Mouse (Mus musculus): ENCODE data around the gene Tnnt3. TPM values are rescaled to one million over a fixed set of nuclear protein-coding genes. Genes with fewer than 3 reads are reported as not detected.
A peak's percentile ranks its signal among the peaks of the same experiment; 100 is the strongest.

The Tnnt3 gene
- polyA plus RNA-seq, 1 experiment, result 48.3 TPM

DNA sequence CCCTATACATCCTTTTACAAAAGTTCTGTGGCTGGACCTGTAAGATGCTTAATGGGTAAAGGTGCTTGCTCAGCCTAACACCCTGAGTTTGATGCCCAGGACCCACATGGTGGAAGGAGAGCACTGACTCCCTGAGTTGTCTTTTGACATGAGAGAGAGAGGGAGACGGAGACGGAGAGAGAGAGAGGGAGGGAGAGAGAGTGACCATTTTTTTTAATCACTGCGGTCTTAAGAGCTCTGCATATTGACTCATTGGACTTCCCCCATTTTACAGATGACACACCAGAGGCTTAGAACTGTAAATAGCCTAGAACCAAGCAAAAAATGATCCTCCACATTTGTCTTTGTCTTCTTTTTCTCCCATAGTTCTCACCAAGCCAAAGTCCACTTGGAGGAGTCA is 10.6 kb upstream of the Tnnt3 start:
- DNase-seq, result no peak
- Histone ChIP-seq H3K4me1 (ENCODE audit: control insufficient read depth, insufficient read depth, low read length) (no peaks in the 10 kb centered on the region), H3K27ac (ENCODE audit: insufficient read depth, low read depth, low read length) (no peak overlapping the region), H3K4me3 (ENCODE audit: insufficient read depth, low read depth, low read length) (no peak overlapping the region), H3K27me3 (replicated peaks; ENCODE audit: control insufficient read depth, insufficient read depth, low read length) (no peaks in the 10 kb centered on the region), H3K36me3 (ENCODE audit: control insufficient read depth, insufficient read depth, low read length) (no peaks in the 10 kb centered on the region)
- TF ChIP-seq POLR2A (IDR thresholded peaks at IDR 0.05; ENCODE audit: low read depth, low read length) (no peak), CTCF (conservative IDR thresholded peaks at IDR 0.05; ENCODE audit: insufficient read depth, insufficient read length, low read depth, low read length) (no peak)
- 93% methylated on average over 3 of the region's 3 CpGs for WGBS

DNA sequence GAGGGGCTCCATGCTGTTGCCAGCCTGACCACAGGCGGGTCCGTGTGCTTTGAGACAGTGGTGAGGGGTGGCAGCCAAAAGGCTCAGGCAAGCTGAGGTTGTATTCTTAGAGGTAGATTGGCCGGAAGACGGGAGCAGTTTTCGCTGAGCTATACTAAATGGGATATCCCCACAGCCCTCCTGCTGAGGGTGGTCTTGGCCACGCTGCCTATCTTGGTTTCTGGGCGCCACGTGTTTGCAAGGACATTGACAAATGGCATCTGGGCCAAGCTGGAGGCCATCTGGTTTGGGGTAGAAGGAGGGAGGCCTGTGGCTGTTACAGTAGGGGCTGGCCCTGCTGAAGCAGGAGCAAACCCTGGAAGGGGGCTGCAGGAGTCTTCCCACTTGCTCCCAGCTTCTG is 5.1 kb upstream of the Tnnt3 start:
- TF ChIP-seq CTCF (conservative IDR thresholded peaks at IDR 0.05; ENCODE audit: insufficient read depth, insufficient read length, low read depth, low read length), result no peak
- TF ChIP-seq POLR2A (IDR thresholded peaks at IDR 0.05; ENCODE audit: low read depth, low read length), result no peak
- H3K36me3 ChIP-seq (ENCODE audit: control insufficient read depth, insufficient read depth, low read length), result no peaks in the 10 kb centered on the region
- 87% methylated on average over 8 of the region's 8 CpGs for WGBS
- DNase-seq, result no peak
- no peak overlapping the region for H3K27ac ChIP-seq (ENCODE audit: insufficient read depth, low read depth, low read length)
- no peaks in the 10 kb centered on the region for H3K4me1 ChIP-seq (ENCODE audit: control insufficient read depth, insufficient read depth, low read length)
- H3K4me3 ChIP-seq (ENCODE audit: insufficient read depth, low read depth, low read length), result no peak overlapping the region
- no peaks in the 10 kb centered on the region for H3K27me3 ChIP-seq (replicated peaks; ENCODE audit: control insufficient read depth, insufficient read depth, low read length)

DNA sequence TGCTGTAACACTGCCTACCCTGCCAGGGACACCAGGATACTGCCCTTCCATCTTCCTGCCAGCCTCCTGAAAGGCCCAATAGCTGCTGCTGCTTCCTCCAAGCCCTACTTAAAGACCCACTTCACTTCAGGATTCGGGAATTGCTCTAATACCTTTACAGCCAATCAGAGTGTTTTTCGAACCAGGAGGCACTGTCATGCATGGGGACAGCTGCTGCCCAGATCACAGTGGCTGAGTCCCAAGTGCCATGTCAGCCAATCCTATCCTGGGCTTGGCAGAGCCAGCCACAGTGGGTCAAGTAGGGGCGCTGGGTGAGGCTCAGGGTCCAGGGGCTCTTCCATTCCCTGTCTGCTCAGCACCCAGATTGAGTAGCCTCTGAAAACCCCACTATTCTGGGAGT is 2.5 kb upstream of the Tnnt3 start:
- DNase-seq, result no peak
- Histone ChIP-seq H3K4me3 (ENCODE audit: insufficient read depth, low read depth, low read length) (no peak overlapping the region), H3K27me3 (replicated peaks; ENCODE audit: control insufficient read depth, insufficient read depth, low read length) (no peaks in the 10 kb centered on the region), H3K4me1 (ENCODE audit: control insufficient read depth, insufficient read depth, low read length) (no peaks in the 10 kb centered on the region), H3K36me3 (ENCODE audit: control insufficient read depth, insufficient read depth, low read length) (no peaks in the 10 kb centered on the region), H3K27ac (ENCODE audit: insufficient read depth, low read depth, low read length) (no peak overlapping the region)
- 87% methylated on average over 3 of the region's 3 CpGs for WGBS
- no peak for TF ChIP-seq POLR2A (IDR thresholded peaks at IDR 0.05; ENCODE audit: low read depth, low read length)
- TF ChIP-seq CTCF (conservative IDR thresholded peaks at IDR 0.05; ENCODE audit: insufficient read depth, insufficient read length, low read depth, low read length), result no peak

DNA sequence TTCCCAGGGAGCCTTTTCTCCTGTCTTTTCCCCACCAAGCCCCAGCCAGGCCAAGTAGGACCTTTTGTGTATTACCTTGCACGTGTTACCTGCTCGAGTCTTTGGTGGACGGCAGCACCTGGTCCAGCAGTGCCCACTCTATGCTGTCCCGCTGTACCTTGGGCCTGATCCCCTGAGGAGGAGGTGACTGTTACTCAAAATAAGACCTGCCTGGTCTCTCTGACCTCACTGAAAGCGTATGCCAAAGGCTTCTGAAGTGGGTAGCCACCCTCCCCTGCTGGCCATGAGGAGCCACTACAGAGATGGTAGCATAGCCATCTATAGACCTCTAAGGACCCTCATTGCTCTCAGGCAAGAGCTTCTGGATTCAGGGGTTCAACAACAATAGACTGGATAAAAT is 1.8 kb upstream of the Tnnt3 start:
- DNase-seq, result no peak
- no peaks in the 10 kb centered on the region for H3K36me3 ChIP-seq (ENCODE audit: control insufficient read depth, insufficient read depth, low read length)
- TF ChIP-seq CTCF (conservative IDR thresholded peaks at IDR 0.05; ENCODE audit: insufficient read depth, insufficient read length, low read depth, low read length), result 0 out of 2 replicates have a peak, but pooled peaks have one; percentile 8
- TF ChIP-seq POLR2A (IDR thresholded peaks at IDR 0.05; ENCODE audit: low read depth, low read length), result no peak
- no peak overlapping the region for H3K4me3 ChIP-seq (ENCODE audit: insufficient read depth, low read depth, low read length)
- no peaks in the 10 kb centered on the region for H3K27me3 ChIP-seq (replicated peaks; ENCODE audit: control insufficient read depth, insufficient read depth, low read length)
- 90% methylated on average over 5 of the region's 5 CpGs for WGBS
- H3K4me1 ChIP-seq (ENCODE audit: control insufficient read depth, insufficient read depth, low read length), result no peaks in the 10 kb centered on the region
- H3K27ac ChIP-seq (ENCODE audit: insufficient read depth, low read depth, low read length), result no peak overlapping the region

DNA sequence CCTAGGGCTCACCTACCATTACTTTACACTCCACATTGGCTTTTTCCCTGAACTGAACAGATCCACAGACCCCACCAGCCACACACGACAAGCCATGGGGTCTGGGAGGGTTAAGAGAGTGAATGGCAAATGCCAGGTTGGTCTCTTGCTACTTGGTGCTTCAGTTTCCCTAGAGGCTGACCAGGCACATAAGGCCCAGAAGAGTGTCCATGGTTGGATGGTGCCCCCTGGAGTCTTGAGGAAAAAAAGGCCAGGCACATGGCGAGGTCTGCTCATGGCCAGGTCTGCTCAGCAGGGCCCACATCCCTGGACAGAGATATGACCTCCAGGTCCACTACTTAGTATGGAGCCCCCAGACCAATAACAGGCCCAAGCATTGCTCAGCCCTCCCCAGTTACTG is 861 bp upstream of the Tnnt3 start:
- Histone ChIP-seq H3K4me1 (ENCODE audit: control insufficient read depth, insufficient read depth, low read length) (no peaks in the 10 kb centered on the region), H3K27me3 (replicated peaks; ENCODE audit: control insufficient read depth, insufficient read depth, low read length) (no peaks in the 10 kb centered on the region), H3K36me3 (ENCODE audit: control insufficient read depth, insufficient read depth, low read length) (no peaks in the 10 kb centered on the region), H3K27ac (ENCODE audit: insufficient read depth, low read depth, low read length) (no peak overlapping the region), H3K4me3 (ENCODE audit: insufficient read depth, low read depth, low read length) (no peak overlapping the region)
- TF ChIP-seq POLR2A (IDR thresholded peaks at IDR 0.05; ENCODE audit: low read depth, low read length) (no peak), CTCF (conservative IDR thresholded peaks at IDR 0.05; ENCODE audit: insufficient read depth, insufficient read length, low read depth, low read length) (peak; percentile 65)
- peak; percentile 19 for DNase-seq
- WGBS, result 87% methylated on average over 2 of the region's 2 CpGs

DNA sequence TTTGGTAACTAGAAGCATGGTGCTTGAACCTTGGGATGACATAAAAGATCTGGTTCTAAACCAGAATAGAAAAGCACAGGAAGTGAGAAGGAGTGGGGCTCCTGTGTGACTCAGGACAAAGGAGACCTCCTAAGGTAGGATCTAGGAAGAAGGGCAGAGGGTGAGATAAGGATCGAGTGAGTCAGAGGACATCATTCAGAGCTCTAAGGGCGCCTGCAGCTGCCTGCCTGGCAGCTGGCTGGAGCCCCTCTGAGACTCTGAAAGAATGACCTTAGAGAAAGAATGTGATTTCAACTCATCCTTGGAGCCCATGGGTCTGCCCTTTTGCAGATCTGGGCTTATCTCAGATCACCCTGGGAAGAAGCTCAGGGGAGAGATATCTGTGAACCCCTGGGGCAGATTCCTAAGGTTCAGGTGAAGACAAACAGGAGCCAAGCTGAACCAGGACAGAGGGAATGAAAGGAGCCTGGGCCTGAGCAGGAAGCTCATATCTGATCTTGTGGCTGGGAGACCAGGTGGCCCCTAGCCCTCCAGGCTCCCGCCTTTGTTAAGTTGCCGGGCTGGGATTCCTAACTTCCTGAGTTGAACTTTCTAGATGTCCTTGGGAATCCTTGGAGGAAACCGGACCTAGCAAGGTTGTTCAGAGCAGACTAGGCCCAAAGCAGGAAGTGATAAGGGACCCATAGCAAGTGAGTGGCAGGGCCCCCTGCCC is 530 bp downstream of the Tnnt3 start:
- TF ChIP-seq CTCF (conservative IDR thresholded peaks at IDR 0.05; ENCODE audit: insufficient read depth, insufficient read length, low read depth, low read length) (no peak), POLR2A (IDR thresholded peaks at IDR 0.05; ENCODE audit: low read depth, low read length) (no peak)
- H3K27me3 ChIP-seq (replicated peaks; ENCODE audit: control insufficient read depth, insufficient read depth, low read length), result no peaks in the 10 kb centered on the region
- no peaks in the 10 kb centered on the region for H3K4me1 ChIP-seq (ENCODE audit: control insufficient read depth, insufficient read depth, low read length)
- no peak overlapping the region for H3K27ac ChIP-seq (ENCODE audit: insufficient read depth, low read depth, low read length)
- H3K36me3 ChIP-seq (ENCODE audit: control insufficient read depth, insufficient read depth, low read length), result no peaks in the 10 kb centered on the region
- WGBS, result 78% methylated on average over 5 of the region's 5 CpGs
- no peak overlapping the region for H3K4me3 ChIP-seq (ENCODE audit: insufficient read depth, low read depth, low read length)
- no peak for DNase-seq

DNA sequence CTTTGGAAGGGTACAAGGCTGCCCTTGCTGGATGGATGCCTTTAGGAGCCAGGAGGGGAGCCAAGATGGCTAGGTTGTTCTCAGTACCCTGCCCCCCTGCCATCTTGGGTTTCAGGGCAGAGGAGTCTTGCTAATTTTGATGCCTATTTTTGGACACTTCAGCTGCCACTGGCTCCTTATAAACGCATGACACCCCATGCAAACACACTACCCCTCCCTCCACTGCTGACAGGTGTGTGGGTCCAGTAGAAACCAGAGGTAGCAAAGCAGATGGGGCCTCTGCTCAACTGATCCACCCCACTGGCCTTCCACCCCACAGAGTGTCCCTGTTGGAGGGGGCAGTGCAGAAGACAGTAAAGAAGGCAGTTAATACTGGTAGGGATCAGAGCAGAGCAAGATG is 1.4 kb downstream of the Tnnt3 start:
- H3K27ac ChIP-seq (ENCODE audit: insufficient read depth, low read depth, low read length), result no peak overlapping the region
- H3K27me3 ChIP-seq (replicated peaks; ENCODE audit: control insufficient read depth, insufficient read depth, low read length), result no peaks in the 10 kb centered on the region
- no peak for TF ChIP-seq POLR2A (IDR thresholded peaks at IDR 0.05; ENCODE audit: low read depth, low read length)
- H3K36me3 ChIP-seq (ENCODE audit: control insufficient read depth, insufficient read depth, low read length), result no peaks in the 10 kb centered on the region
- no peak for DNase-seq
- 75% methylated on average over 1 of the region's 1 CpGs for WGBS
- H3K4me3 ChIP-seq (ENCODE audit: insufficient read depth, low read depth, low read length), result no peak overlapping the region
- no peaks in the 10 kb centered on the region for H3K4me1 ChIP-seq (ENCODE audit: control insufficient read depth, insufficient read depth, low read length)

Measured in kidney, adult 2 months (tissue).